Mouse (Mus musculus) forebrain, embryonic 14.5 days (tissue): ENCODE measurements around the gene Gpam. TPM values are rescaled to one million over a fixed set of nuclear protein-coding genes. Genes with fewer than 3 reads are reported as not detected.
A peak's percentile ranks its signal among the peaks of the same experiment; 100 is the strongest.

Experiments
- ATAC-seq: fragments of 200-750 bp; cut with Nextera tagmentation; 2 replicates; pipeline ENCODE4 v1.8.0; 2017; ENCODE audit warnings: mild to moderate bottlenecking, moderate library complexity
- DNase-seq: peaks from one replicate; pipeline ENCODE4 v3.0.0-alpha.2; 2015; ENCODE audit warnings: low spot score
- H3K27ac ChIP-seq: fragments of 300-500 bp; sonication (generic); 2 replicates; pipeline ENCODE4 v1.5.1; 2014; ENCODE audit warnings: low read depth, mild to moderate bottlenecking, control low read depth, low read length, moderate library complexity
- H3K27me3 ChIP-seq: fragments of 300-500 bp; sonication (generic); replicated peaks from 2 replicates; pipeline ENCODE4 v1.6.1; 2014; ENCODE audit warnings: low read length, control low read depth, mixed read lengths; ENCODE audit not compliant: control insufficient read depth, insufficient read depth
- H3K36me3 ChIP-seq: fragments of 300-500 bp; sonication (generic); 2 replicates; pipeline ENCODE4 v1.6.1; 2014; ENCODE audit warnings: low read length, control low read depth; ENCODE audit not compliant: control insufficient read depth, insufficient read depth
- H3K4me1 ChIP-seq: fragments of 300-500 bp; sonication (generic); 2 replicates; pipeline ENCODE4 v1.6.1; 2014; ENCODE audit warnings: antibody characterized with exemption, low read length, control low read depth; ENCODE audit not compliant: control insufficient read depth, insufficient read depth
- H3K4me2 ChIP-seq: fragments of 300-500 bp; sonication (generic); 2 replicates; pipeline ENCODE4 v1.6.1; 2014; ENCODE audit warnings: mild to moderate bottlenecking, control low read depth, low read length
- H3K4me3 ChIP-seq: fragments of 300-500 bp; sonication (generic); 2 replicates; pipeline ENCODE4 v1.5.1; 2014; ENCODE audit warnings: low read depth, low read length, control low read depth
- H3K9ac ChIP-seq: fragments of 300-500 bp; sonication (generic); 2 replicates; pipeline ENCODE4 v1.6.1; 2014; ENCODE audit warnings: mild to moderate bottlenecking, low read length, control low read depth, moderate library complexity
- H3K9me3 ChIP-seq: fragments of 300-500 bp; sonication (generic); replicated peaks from 2 replicates; pipeline ENCODE4 v1.6.1; 2016; ENCODE audit warnings: low read length, control low read depth, mixed read lengths; ENCODE audit not compliant: control insufficient read depth
- WGBS: fragments of 180-500 bp; shearing (Covaris S2); extraction: QIAGEN DNeasy Blood & Tissue Kit; methylation state at CpG from one replicate; pipeline ENCODE4 v1.1.7; 2014; 5-methylcytosine and 5-hydroxymethylcytosine counted together
- polyA plus RNA-seq: library from polyadenylated mRNA; unstranded; fragments of >200 nt; fragmentation: Nextera tagmentation; extraction: Ambion mirVana; gene quantifications from 2 replicates; pipeline ENCODE4 v1.2.1, GENCODE M21; 2014

Gpam gene
- polyA plus RNA-seq, 1 experiment from 2014 or later = 17.2 TPM

DNA sequence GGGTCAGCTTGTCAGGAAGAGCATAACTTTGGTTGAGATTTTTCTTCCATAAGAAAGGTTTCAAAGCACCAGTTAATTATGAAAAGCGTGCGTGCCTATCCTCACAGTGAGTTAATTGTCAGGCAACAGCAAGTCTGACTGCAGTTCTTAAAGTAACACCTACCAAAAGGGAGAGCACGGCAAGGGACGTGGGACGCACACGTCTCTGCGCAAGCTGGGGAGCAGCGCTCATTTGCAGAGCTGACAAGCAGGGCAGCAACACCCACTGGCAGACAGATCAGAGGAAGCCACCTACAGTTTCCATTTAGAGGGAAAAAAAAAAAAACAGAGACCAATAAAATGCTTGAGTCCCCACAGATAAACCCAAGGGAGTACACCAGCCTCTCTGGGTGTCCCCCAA lies 58.0 kb downstream of the Gpam start:
- WGBS = 82% methylated on average over 8 of the region's 8 CpGs
- no peak overlapping the region for H3K9ac ChIP-seq
- peaks cover 37% of the 10 kb centered on the region for H3K36me3 ChIP-seq
- no peak overlapping the region for H3K4me2 ChIP-seq
- H3K4me3 ChIP-seq = no peak overlapping the region
- H3K27me3 ChIP-seq = no peaks in the 10 kb centered on the region
- ATAC-seq = no peak
- no peaks in the 10 kb centered on the region for H3K9me3 ChIP-seq
- H3K27ac ChIP-seq = no peak overlapping the region
- DNase-seq = no peak
- H3K4me1 ChIP-seq = no peaks in the 10 kb centered on the region

DNA sequence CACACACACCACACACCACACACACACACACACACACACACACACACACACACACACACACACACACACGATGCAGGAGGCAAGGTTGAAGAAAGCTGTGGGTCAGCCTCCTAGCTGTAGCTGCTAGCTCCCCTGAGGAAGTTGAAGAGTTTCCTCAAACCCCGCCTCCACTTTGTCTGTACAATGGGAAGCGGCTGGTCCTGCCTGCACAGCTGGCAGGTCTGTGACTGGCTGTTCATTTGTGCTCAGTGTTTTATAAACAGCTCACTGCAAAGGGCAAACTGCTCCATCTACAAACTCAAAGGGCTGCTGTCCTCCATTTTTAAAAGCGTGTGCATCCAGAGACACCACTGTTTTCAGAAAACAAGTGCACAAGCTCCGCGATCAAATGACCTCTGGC lies 63.8 kb downstream of the Gpam start:
- 39% methylated on average over 6 of the region's 6 CpGs for WGBS
- Histone ChIP-seq H3K9ac (no peak overlapping the region), H3K27me3 (no peaks in the 10 kb centered on the region), H3K9me3 (0 out of 2 replicates have a peak, but pooled peaks cover 3% of the 10 kb centered on the region), H3K4me3 (no peak overlapping the region), H3K36me3 (no peaks in the 10 kb centered on the region; the same call in 1 of the 2 replicates), H3K4me2 (no peak overlapping the region), H3K27ac (no peak overlapping the region), H3K4me1 (peaks cover 3% of the 10 kb centered on the region; the same call in 1 of the 2 replicates)
- DNase-seq (peak; percentile 34), ATAC-seq (no peak)

DNA sequence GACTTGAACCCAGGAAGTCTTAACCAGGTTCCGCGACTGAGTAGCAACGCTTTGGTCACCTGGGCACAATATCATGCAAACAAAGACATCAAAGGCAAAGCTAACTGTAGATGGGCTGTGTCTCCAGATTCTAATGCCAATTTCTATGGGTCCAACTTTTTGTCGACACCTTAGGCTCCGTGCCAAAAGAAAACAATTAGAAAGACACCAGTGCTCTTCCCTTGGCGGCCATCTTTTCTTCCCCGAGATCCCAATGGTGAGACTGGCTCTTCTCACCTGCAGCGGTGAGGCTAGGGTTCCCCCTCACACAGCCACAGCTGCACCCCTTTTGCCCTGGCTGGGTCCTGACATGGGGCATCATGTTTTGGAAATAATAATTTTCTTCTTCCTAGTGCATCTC lies 64.5 kb downstream of the Gpam start:
- ATAC-seq (no peak), DNase-seq (peak; percentile 6)
- no peaks in the 10 kb centered on the region for H3K27me3 ChIP-seq
- 85% methylated on average over 8 of the region's 8 CpGs for WGBS
- H3K36me3 ChIP-seq = no peaks in the 10 kb centered on the region; the same call in 1 of the 2 replicates
- H3K9ac ChIP-seq = no peak overlapping the region
- H3K4me3 ChIP-seq = no peak overlapping the region
- no peak overlapping the region for H3K27ac ChIP-seq
- 0 out of 2 replicates have a peak, but pooled peaks cover 3% of the 10 kb centered on the region for H3K9me3 ChIP-seq
- no peak overlapping the region for H3K4me2 ChIP-seq
- peaks cover 3% of the 10 kb centered on the region; the same call in 1 of the 2 replicates for H3K4me1 ChIP-seq

DNA sequence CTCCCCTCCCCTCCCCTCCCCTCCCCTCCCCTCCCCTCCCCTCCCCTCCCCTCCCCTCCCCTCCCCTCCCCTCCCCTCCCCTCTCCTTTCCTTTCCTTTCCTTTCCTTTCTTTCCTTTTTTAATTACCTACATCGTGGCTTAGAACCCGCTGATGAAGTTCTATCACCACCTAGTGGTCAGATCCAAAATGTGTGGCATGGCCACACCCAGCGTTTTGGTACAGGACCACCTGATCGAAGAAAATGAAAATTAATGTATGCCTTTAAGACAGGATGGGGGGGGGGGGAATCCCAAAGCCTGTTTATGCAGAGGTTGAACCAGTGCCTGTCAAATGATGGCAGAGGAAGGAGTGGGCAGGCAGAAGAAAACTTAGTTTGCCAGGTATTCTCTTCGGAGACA lies 65.1 kb downstream of the Gpam start:
- ATAC-seq = peak; percentile 69
- no peaks in the 10 kb centered on the region; the same call in 1 of the 2 replicates for H3K36me3 ChIP-seq
- H3K27ac ChIP-seq = no peak overlapping the region
- 28% methylated on average over 5 of the region's 5 CpGs for WGBS
- H3K4me3 ChIP-seq = no peak overlapping the region
- DNase-seq = peak; percentile 91
- 0 out of 2 replicates have a peak, but pooled peaks cover 3% of the 10 kb centered on the region for H3K9me3 ChIP-seq
- H3K4me1 ChIP-seq = peaks cover 3% of the 10 kb centered on the region; the same call in 1 of the 2 replicates
- no peak overlapping the region for H3K4me2 ChIP-seq
- H3K27me3 ChIP-seq = no peaks in the 10 kb centered on the region
- H3K9ac ChIP-seq = no peak overlapping the region

DNA sequence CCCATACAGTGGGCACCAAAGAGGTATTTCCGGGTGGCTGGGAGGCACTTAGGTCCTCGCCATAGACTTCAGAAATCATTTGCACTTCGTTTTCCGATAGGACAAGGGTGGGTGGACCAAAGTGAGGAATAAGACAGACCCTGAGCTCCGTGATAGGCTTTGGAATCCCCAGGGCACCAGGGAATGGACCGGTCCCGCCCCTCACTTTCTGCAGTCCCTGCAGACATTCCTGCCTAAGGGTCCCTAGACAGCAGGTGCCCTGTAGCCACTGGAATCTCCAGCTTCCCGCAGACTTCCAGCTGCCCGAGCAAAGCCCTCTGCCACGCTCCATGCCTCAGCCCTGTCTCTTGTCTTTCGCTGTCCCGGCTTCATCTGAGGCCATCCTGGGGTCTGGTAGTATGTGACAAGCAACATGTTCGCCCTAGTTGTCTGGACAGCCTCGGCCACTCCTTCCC lies 65.6 kb downstream of the Gpam start:
- H3K9ac ChIP-seq = peak overlapping the region; percentile 32; the same call in 1 of the 2 replicates
- peak; percentile 42 for DNase-seq
- no peak overlapping the region for H3K27ac ChIP-seq
- WGBS = 6% methylated on average over 14 of the region's 14 CpGs
- ATAC-seq = peak; percentile 64
- 0 out of 2 replicates have a peak, but pooled peaks cover 3% of the 10 kb centered on the region for H3K9me3 ChIP-seq
- no peaks in the 10 kb centered on the region for H3K27me3 ChIP-seq
- H3K4me3 ChIP-seq = peak overlapping the region; percentile 26
- peak overlapping the region; percentile 56 for H3K4me2 ChIP-seq
- no peaks in the 10 kb centered on the region; the same call in 1 of the 2 replicates for H3K36me3 ChIP-seq
- H3K4me1 ChIP-seq = peaks cover 3% of the 10 kb centered on the region; the same call in 1 of the 2 replicates

DNA sequence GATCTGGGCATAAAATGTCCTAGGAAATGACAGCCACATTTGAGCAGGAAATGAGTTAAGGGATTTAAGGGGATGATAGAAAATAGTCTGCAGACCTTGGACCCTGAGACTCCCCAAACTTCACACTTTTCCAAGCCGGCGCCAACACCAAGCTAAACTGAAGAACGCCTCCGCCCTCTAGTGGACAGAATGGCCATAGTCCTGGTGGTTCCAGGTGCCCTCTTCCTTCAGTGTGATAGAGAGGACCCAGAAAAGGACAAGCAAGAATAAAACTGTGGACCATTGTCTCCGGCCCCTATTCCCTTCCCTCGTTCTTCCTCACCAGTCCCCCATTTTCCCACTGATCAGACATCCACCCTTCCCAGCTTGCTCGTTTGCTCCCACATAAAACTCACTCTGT lies 66.1 kb downstream of the Gpam start:
- Histone ChIP-seq H3K27me3 (no peaks in the 10 kb centered on the region), H3K4me2 (peak overlapping the region; percentile 56), H3K9me3 (0 out of 2 replicates have a peak, but pooled peaks cover 3% of the 10 kb centered on the region), H3K9ac (peak overlapping the region; percentile 32; the same call in 1 of the 2 replicates), H3K27ac (no peak overlapping the region), H3K36me3 (no peaks in the 10 kb centered on the region; the same call in 1 of the 2 replicates), H3K4me3 (peak overlapping the region; percentile 26), H3K4me1 (peaks cover 3% of the 10 kb centered on the region; the same call in 1 of the 2 replicates)
- 2% methylated on average over 7 of the region's 7 CpGs for WGBS
- DNase-seq (peak; percentile 89), ATAC-seq (peak; percentile 74)

DNA sequence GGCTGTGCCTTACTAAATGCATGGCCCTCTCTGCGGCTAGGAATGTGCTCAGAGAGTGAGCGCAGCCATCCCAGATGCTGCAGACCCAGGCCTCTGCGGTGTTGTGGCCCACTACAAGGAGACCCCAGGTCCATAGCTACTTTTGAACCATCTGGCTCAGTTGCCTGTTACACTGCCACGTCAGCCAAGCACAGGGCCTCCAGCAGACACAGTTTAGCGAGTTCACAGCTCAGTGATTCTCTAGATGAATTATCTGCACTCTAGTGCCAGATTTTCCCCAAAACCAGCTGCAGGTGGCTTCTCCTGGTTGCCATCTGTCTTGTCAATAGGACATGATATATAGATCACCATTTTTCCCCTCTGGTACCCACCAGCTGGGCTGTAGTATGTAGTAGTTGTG lies 69.6 kb downstream of the Gpam start:
- peaks cover 3% of the 10 kb centered on the region; the same call in 1 of the 2 replicates for H3K4me1 ChIP-seq
- no peak overlapping the region for H3K4me3 ChIP-seq
- no peaks in the 10 kb centered on the region for H3K27me3 ChIP-seq
- 0 out of 2 replicates have a peak, but pooled peaks cover 3% of the 10 kb centered on the region for H3K9me3 ChIP-seq
- no peaks in the 10 kb centered on the region for H3K36me3 ChIP-seq
- DNase-seq (no peak), ATAC-seq (no peak)
- no peak overlapping the region for H3K9ac ChIP-seq
- H3K27ac ChIP-seq = no peak overlapping the region
- no peak overlapping the region for H3K4me2 ChIP-seq
- 75% methylated on average over 5 of the region's 5 CpGs for WGBS

DNA sequence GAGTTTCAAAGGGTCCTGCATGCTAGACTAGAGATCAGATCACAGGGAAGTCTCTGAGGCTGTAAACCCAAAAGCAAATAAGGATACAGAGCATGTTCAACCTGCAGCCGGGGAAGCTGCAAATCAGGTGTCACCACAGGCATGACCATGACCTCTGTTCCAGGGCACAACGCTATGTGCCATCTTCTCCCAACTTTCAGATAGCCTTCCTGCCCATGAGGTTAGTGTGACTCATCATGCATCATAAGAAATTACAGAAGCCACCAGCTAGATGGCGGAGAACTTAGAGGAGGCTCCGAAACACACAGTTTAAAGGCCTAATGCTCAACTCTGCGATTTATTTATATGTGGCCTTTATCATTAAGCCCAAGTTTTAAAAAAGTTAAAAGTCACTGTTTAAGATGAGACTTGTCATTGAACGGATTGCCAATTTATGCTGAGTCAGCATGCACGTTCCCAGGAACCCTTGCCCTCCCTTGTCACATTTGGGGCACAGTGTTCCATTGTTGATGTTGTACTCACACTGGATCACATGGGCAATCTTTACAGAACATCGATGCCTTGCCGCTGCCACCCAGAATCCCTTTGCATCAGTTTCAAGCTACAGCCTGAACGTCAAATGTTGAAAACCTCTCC lies 71.3 kb downstream of the Gpam start:
- no peaks in the 10 kb centered on the region for H3K4me1 ChIP-seq
- H3K36me3 ChIP-seq = no peaks in the 10 kb centered on the region
- no peak overlapping the region for H3K4me3 ChIP-seq
- 90% methylated on average over 10 of the region's 10 CpGs for WGBS
- ATAC-seq (no peak), DNase-seq (no peak)
- H3K4me2 ChIP-seq = no peak overlapping the region
- 0 out of 2 replicates have a peak, but pooled peaks cover 3% of the 10 kb centered on the region for H3K9me3 ChIP-seq
- H3K27ac ChIP-seq = no peak overlapping the region
- H3K9ac ChIP-seq = no peak overlapping the region
- H3K27me3 ChIP-seq = no peaks in the 10 kb centered on the region

DNA sequence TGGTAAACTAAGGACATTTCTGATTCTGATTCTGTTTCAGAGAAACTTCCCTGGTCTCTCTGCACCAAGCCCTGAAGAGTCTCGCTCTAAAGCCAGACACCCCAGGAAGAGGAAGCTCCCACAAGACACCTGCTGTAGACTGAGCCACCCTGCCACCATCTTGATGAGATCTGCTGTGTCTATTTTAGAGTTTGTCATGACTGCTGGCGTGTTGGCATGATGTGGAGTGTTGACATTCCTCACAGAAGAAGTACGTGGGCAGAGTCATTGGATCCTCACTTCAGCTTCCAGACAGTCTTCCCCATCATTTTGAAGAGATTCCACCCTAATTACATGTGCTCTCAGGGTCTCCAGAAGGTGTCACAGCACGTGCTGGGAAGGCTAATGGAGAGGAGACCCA lies 73.9 kb downstream of the Gpam start:
- Histone ChIP-seq H3K4me2 (no peak overlapping the region), H3K27me3 (no peaks in the 10 kb centered on the region), H3K9ac (no peak overlapping the region), H3K4me3 (no peak overlapping the region), H3K36me3 (no peaks in the 10 kb centered on the region), H3K4me1 (no peaks in the 10 kb centered on the region), H3K9me3 (no peaks in the 10 kb centered on the region), H3K27ac (no peak overlapping the region)
- DNase-seq = no peak
- WGBS = 71% methylated on average over 4 of the region's 4 CpGs
- no peak for ATAC-seq
